Mouse (Mus musculus): ENCODE measurements at regions not wholly inside any gene's neighbourhood (a gene's known extent, or its start where the extent isn't known, plus 50 kb on each side); places are given as distances from the start of the nearest gene placed in this dataset.
A peak's percentile ranks its signal among the peaks of the same experiment; 100 is the strongest.

DNA sequence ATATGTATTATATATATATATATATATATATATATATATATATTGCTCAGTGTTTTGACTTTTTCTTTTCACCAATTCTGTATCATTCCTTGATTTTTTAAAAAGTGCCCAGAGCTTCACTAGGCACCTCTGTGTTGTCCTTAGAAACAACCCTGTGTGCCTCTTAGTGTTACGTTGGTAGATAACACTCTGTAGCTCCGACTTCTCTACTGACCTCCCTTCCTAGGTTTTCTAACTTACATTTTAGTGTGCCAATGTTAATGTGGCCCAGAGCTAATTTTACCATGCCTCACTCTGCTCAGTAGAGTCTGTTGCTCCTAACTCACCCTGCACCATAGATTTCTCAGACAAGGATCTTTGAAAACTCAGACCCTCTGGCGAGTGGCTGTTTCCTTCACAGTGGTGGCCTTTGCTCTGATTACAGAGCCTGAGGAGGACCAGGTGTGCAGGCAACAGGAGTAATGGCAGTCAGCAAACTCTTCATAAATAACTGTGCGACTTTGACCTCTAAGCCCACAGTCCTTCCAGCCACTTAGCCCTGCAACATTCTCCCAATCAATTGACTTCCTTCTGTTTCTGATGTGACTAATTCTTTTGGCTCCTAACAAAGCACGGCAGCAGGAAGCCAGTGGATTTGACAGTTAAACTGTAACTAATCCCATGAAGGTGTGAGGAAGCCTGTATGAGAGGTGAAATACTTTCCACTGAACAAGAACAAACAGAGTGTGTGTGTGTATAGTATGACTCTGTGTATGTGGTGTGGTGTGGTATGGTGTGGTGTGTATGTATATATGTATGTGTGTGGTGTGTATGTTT, 53.6 kb upstream of the Actr3 start:
- DNase-seq (ENCODE audit: low spot score), result no peak

DNA sequence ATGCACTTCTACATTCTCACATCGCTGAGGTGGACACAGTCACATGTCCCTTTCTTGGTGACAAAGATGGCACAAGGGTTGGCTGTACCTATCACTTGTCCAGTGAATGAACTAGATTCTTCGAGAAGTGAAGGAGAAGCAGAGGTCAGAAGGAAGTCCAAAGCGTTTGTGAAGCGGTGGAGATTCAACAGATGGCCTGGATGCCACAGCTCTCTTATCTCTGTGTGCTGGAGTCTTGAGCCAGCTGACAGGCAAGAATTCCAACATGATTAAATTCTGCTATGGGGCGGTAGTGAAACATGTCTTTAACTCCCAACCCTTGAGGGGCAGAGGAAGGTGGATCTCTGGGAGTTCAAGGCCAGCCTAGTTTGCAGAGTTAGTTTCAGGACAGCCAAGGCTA, 55.5 kb upstream of the Actr3 start:
- DNase-seq (ENCODE audit: low spot score), result no peak

DNA sequence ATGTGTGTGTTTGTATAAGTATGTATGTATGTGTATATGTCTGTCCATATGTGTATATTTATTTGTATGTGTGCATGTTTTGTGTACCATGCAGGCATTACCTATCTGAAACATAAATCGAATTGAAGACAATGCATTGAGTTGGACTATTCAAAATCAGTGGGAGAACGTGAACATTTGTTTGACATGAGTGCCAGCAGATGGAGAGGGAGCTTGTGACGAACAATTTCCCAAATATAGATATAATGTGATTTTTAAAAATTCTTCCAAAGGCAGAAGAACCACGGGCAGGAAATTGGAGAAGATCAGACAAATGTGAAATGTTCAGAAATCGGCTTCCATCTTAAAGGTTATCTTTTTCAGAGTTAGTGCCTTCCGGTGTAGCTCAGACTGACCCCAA, 59.1 kb upstream of the Actr3 start:
- DNase-seq (ENCODE audit: low spot score), result no peak

DNA sequence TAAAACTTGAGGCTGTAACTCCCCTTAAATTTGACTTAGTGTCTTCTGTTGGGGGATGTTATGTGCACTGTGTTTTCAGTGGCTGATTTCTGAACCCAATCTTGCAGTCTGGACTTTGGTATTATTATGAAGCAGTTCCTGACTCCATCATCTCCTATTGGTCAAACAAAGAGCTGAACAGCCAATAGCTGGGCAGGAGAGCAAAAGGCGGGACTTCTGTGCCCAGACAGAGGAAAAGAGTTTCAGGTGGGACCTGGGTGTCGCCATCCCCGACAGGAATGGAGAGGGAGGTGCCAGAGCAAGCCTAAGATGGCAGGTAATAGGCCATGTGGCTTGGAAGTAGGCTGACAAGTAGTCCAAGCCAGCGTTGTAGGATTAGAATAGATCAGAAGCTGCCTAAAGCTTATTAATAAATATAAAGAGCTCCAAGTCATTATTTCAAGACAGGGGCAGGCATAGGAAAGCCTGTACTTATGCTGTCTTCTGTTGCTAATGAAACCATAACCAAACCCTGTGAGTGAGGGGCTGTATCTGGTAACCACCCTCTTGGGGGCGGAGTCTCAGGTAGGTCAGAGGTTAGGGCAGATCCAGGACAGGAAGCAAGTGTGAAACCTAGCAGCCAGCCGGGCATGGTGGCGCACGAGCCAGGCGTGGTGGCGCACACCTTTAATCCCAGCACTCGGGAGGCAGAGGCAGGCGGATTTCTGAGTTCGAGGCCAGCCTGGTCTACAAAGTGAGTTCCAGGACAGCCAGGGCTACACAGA, 60.0 kb upstream of the Actr3 start:
- DNase-seq (ENCODE audit: low spot score), result no peak

DNA sequence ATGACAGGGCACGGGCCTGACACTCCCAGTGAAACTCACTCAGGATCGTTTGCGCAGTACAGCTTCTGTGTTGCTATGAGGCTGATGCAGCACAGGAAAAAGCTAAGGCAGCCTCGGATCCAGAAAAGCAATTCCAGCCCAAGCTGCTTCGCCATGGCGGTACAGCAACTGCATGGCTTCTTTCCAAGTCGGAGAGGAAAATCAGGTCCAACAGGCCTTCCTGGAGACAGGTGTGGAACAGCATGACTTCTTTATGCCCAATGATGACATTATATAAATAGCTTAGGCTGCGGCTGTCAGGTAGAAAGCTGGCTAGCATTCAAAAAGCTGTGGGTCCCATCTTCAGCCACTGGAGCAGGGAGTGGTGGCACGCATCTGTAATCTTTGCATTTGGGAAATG, 61.5 kb upstream of the Actr3 start:
- DNase-seq (ENCODE audit: low spot score), result no peak

DNA sequence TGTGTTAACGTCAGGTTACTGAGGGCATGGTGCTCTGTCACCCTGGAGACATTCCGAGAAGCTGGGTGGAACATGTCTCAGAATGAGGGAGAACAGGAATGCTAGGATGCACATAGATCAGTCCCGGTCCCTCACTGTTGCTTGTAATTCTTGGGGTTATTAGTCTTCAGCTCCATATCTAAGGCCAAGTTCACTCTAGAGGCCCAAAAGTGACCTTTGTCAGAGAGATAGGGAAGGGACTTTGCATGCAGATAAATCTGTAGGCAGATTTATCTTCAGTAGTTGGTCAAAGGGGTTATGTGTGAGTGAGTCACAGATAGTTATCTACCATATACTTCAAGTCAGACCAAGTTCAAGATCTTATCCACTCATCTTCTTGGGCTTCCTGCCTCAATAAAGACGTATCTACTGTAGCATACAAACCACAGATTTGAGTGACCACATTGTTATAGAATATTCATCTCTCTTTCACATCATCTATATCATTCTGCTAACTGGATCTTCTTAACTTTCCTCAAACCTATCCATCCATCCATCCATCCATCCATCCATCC, 58.4 kb upstream of the Slc35f5 start:
- DNase-seq (ENCODE audit: low spot score), result no peak

DNA sequence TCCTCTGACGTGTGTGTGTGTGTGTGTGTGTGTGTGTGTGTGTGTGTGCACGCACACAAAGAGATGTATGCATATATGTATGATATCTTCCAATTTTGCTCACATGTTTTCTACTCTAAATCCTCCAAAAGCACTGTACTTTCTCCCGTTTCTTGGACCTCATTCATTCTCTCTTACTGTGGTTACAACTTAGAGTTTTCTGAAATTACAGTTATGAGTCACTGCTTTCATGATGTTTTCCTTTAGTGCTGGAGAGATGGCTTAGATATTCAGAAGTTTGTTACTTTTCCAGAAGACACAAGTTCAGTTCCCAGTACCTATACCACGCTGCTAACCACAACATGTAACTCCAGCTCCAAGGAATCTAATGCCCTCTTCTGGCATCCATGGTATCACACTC, 56.5 kb upstream of the Slc35f5 start:
- no peak for DNase-seq (ENCODE audit: low spot score)

DNA sequence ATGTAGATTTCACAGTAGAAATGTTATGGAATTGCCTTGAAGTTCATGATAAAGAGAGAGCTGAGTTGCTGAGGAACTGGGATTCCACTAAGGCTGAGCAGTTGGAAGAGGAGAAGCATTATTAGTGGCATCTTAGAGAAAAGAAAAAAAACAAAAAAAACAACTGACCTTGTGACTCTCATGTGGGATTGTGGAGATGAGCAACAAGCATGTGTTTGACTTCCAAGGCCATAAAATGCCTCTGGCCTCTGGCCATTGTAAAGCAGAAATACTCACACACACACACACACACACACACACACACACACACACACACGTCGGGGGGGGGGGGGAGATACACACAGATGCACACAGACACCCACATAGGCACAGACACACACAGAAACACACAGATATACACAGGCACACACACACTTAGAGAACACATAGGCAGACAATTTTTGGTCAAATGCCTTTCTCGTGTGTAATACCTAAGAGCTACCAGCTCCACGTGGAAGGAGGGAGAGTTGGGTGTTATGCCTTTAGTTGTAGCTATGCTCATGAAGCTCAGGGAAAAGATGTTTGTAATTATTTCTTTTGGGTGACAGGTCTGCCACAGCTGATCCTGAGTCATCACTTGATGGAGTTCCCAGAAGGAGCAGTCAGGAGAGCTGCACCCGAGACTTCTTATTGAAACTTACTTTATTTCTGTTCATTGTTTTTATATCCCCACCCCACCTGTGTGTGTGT, 52.4 kb upstream of the Slc35f5 start:
- DNase-seq (ENCODE audit: low spot score), result no peak

DNA sequence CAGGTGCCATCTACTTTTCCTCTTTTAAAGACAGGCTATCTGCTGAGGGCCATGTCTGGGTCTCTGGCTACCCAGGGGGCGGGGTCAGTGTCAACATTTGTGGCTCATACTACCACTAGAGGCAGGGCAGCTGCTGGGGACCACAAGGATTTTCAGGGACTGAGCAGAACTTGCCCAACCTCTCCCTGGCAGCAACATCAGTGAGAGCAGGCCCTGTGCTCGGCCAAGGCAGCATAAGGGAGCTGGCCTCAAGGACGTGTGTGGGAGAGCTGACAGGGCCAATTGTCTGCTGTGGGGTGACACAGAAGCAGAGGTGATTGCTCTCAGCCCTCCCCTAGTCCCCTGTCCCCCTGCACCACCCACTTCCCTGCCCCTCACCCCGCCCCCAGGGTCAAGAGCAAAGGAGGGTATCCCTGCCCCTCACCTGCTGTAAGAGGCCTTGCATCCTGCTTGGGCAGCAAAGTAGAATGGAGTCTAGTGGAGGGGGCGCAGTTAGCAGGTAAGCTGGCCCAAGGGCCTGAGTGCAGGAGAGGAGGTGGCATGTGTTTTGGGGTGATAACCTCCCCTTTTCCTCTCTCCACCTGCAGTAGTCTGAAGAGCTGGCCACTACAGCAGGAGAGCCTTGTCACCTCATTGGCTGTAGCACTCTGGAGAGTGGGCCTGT, 51.7 kb upstream of the Slc35f5 start:
- peak; percentile 24 for DNase-seq (ENCODE audit: low spot score)

All from ovary, postnatal 36 days (tissue).